Mouse (Mus musculus) right cerebral cortex, postnatal 10 days (tissue): Measurements from ENCODE around the gene Cfap221.
A peak's percentile ranks its signal among the peaks of the same experiment; 100 is the strongest.

ENCODE experiments used
- DNase-seq, 2 experiments: peaks; one replicate each; pipeline ENCODE4 v3.0.0; 2021; ENCODE audit warnings: low spot score in 2 of 2

Cfap221 gene

GRCm38 (mm10) chr1:119902551-119903230 lies 94.3 kb downstream of the Cfap221 start:
- DNase-seq: no peak

DNA sequence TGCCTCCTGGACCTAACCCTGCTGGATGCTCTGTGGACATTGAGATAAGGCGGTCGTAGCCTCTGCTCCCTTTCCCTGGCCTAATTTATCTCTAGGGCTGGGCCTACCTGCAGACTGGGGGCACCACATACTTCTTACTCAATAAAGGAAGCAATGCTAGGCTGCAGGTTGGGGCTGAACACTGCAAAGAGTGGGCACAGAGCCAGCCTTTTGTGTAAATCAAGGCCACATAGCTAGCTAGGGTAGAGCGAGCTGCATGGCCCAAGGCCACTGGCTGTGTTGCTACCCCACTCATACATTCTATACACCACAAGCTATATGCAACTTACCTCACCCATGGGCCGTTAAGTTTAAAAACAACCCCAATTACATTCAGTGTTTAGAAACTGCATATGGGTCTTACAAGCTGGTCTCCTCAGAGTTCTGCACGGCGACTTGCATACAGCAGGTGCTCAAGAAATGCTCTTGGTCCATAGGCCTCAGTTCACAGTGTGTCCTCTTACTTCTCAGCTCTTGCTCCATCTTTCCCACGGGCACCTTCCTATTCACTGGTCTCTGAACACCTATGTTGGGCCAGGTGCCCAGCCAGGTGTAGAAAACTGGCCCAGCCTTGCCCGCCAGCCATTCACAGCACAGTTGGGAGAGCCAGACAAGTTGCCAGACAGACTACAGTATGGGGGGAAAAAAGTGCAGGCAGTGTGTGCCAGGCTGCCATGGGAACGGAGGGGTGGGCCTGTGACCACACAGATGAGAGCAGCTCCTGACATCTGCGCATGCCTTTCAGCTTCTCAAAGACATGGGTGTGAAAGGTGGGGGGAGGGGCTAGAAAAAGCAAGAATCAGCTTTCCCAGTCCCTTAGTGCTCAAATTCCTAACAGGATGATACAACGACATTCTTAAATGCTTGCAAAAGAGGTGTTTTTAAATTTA lies 97.6 kb downstream of the Cfap221 start:
- DNase-seq: peak; percentile 89 to 94

- peak; percentile 73 to 74 for DNase-seq
Measured at GRCm38 (mm10) chr1:119894936-119895335, 102.1 kb downstream of the Cfap221 start.

DNA sequence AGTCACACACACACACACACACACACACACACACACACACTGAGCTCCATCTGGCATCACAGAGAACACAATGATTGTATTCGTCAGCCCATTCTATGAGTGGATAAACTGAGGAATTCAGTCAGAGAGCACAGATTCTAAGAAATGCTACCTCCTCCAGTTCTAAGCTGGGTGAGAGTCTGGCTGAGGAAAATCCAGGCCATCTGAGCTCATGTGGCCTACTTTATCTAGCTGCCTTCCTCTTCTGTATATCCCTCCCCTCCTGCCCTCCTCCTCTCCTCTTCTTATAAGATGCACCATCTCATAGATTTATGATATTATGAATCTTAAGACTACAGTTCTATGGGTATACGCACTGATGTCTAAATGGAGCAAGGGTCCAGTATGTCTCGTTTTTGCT lies 103.4 kb downstream of the Cfap221 start:
- DNase-seq: no peak

GRCm38 (mm10) chr1:119892933-119893332 lies 104.1 kb downstream of the Cfap221 start:
- no peak for DNase-seq

GRCm38 (mm10) chr1:119891865-119892264 lies 105.2 kb downstream of the Cfap221 start:
- DNase-seq: no peak

- DNase-seq: peak in 1 of 2 experiments; percentile 49
Measured at GRCm38 (mm10) chr1:119891149-119891548, 105.9 kb downstream of the Cfap221 start.

- DNase-seq: no peak
Measured at GRCm38 (mm10) chr1:119889347-119889746, 107.7 kb downstream of the Cfap221 start.

DNA sequence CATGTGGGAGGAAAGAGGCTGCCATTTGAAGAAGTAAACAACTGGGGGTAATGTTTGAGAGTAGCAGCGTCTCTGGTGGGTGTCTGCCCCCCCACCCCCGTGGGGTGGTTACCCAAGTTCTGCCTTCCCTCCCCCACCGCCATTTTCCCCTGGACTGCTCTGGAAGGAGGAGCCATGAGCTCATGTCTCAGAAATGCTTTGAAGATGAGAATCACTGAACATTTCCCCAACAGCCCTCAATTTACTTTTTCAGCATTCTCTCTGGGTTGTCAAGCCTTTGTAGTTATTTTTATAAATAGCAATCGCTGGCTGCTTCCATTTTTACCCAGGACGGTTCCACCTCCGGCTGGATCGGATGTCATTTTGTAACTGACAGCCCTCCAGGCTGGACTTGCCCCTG lies 110.7 kb downstream of the Cfap221 start:
- peak in 1 of 2 experiments; percentile 31 for DNase-seq

DNA sequence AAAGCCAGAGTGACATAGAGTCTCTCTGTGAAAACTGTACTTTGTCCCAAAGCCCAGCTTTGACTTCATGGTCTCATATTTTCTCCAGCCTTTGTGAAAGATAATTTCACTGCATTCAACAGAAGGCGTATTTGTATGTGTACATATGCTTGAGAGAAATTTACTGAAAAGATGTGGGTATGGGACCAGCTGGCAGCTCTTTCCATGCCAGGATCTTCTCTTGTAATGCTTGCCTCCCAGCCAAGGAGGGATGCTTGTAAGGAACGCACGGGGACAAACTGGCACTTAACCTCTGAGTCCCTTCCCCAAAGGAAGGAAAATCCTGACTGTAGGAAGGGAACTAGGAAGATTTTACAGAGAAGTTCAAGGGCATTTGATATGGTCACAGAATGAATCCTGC lies 112.8 kb downstream of the Cfap221 start:
- DNase-seq: peak; percentile 74 to 87

GRCm38 (mm10) chr1:119878909-119879308 lies 118.1 kb downstream of the Cfap221 start:
- peak; percentile 88 to 90 for DNase-seq

DNA sequence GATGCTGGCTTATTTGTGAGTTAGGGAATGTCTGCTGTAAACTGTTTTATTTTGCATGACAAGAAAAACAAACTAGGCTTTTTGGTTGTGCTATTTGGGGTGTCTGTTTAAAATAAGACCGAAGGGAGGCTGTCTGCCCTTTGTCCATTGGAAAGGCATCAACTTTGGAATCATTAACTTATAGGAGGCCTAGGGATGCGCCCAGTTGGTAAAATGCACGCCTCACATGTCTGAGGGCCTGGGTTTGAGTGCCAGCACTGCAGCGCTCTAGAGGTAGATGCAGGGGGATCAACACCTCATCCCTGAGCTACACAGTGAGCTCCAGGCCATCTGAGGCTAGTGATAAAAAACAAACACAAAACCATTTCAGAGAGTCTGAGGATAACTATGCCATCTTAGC lies 119.6 kb downstream of the Cfap221 start:
- no peak for DNase-seq
